ENCODE assay signal across 8 mouse cellular contexts in genomic region chr8:90496658-90497163, GRCm38 (mm10).
DNase-seq lines count a peak whose midpoint lies in the region; ATAC-seq lines count a peak whose summit lies in the region.

No protein-coding gene starts in this region.

- H3K36me3 ChIP-seq in kidney, embryonic 14.5 days (ENCODE audit: control insufficient read depth, insufficient read depth, low read length), result no peaks in the 10 kb centered on the region
- H3K36me3 ChIP-seq in forebrain, embryonic 12.5 days (replicated peaks), result no peaks in the 10 kb centered on the region
- no peaks in the 10 kb centered on the region for H3K36me3 ChIP-seq in neural tube, embryonic 14.5 days (ENCODE audit: control insufficient read depth, insufficient read depth, low read length)

- peak overlapping the region; percentile 44 for H3K4me2 ChIP-seq in kidney, embryonic 14.5 days (replicated peaks; ENCODE audit: low read depth, low read length)
- H3K4me2 ChIP-seq in forebrain, embryonic 12.5 days, result peak overlapping the region; percentile 38
- H3K4me2 ChIP-seq in neural tube, embryonic 14.5 days (ENCODE audit: low read depth, low read length), result peak overlapping the region; percentile 39

- 13% methylated on average over 13 of the region's 13 CpGs for WGBS in kidney, embryonic 14.5 days
- under 1% methylated on average over 13 of the region's 13 CpGs for WGBS in forebrain, embryonic 12.5 days
- WGBS in neural tube, embryonic 14.5 days, result under 1% methylated on average over 13 of the region's 13 CpGs

- intact Hi-C loops in gastrocnemius, postnatal 14 days (cut with DNase I; ENCODE audit: low total_unique reads), result no loop called here

- H3K9ac ChIP-seq in kidney, embryonic 14.5 days (ENCODE audit: low read depth, low read length), result peak overlapping the region; percentile 54
- peak overlapping the region; percentile 22; the same call in 1 of the 2 replicates for H3K9ac ChIP-seq in forebrain, embryonic 12.5 days
- peak overlapping the region; percentile 48 for H3K9ac ChIP-seq in neural tube, embryonic 14.5 days (replicated peaks; ENCODE audit: low read depth, low read length)

- no peak overlapping the region for H3K27ac ChIP-seq in kidney, embryonic 14.5 days (ENCODE audit: low read depth, low read length)
- H3K27ac ChIP-seq in forebrain, embryonic 12.5 days, result peak overlapping the region; percentile 91
- peak overlapping the region; percentile 94 for H3K27ac ChIP-seq in neural tube, embryonic 14.5 days (ENCODE audit: low read depth, low read length)

- H3K9me3 ChIP-seq in kidney, embryonic 14.5 days (ENCODE audit: control insufficient read depth, low read length), result no peaks in the 10 kb centered on the region
- no peaks in the 10 kb centered on the region for H3K9me3 ChIP-seq in forebrain, embryonic 12.5 days
- H3K9me3 ChIP-seq in neural tube, embryonic 14.5 days (ENCODE audit: control insufficient read depth, low read length), result no peaks in the 10 kb centered on the region

- ATAC-seq in kidney, embryonic 14.5 days (ENCODE audit: low FRiP score, low TSS enrichment), result peak; percentile 49; the same call in 1 of the 2 replicates
- peak; percentile 83 for ATAC-seq in forebrain, embryonic 12.5 days (ENCODE audit: low FRiP score)
- ATAC-seq in neural tube, embryonic 14.5 days (ENCODE audit: low read depth), result peak; percentile 59; the same call in 1 of the 2 replicates

- peaks cover 11% of the 10 kb centered on the region; the same call in 1 of the 2 replicates for H3K4me1 ChIP-seq in kidney, embryonic 14.5 days (ENCODE audit: control insufficient read depth, insufficient read depth, low read length)
- H3K4me1 ChIP-seq in forebrain, embryonic 12.5 days, result peaks cover 49% of the 10 kb centered on the region
- peaks cover 13% of the 10 kb centered on the region for H3K4me1 ChIP-seq in neural tube, embryonic 14.5 days (ENCODE audit: control insufficient read depth, insufficient read depth, low read length)

- 0 out of 2 replicates have a peak overlapping the region, but pooled peaks have one; percentile 2 for H3K4me3 ChIP-seq in kidney, embryonic 14.5 days (ENCODE audit: low read length)
- H3K4me3 ChIP-seq in forebrain, embryonic 12.5 days (replicated peaks), result 0 out of 2 replicates have a peak overlapping the region, but pooled peaks have one; percentile 7
- no peak overlapping the region for H3K4me3 ChIP-seq in neural tube, embryonic 14.5 days (ENCODE audit: low read depth, low read length)

- H3K27me3 ChIP-seq in kidney, embryonic 14.5 days (ENCODE audit: control insufficient read depth, insufficient read depth, low read length), result no peaks in the 10 kb centered on the region; the same call in 1 of the 2 replicates
- no peaks in the 10 kb centered on the region for H3K27me3 ChIP-seq in forebrain, embryonic 12.5 days
- H3K27me3 ChIP-seq in neural tube, embryonic 14.5 days (ENCODE audit: control insufficient read depth, insufficient read depth, low read length), result no peaks in the 10 kb centered on the region

- no peak for DNase-seq in kidney, adult 9 months
- DNase-seq in adrenal gland, postnatal 14 days, result peak; percentile 17
- peak; percentile 62 to 70 for DNase-seq in layer of hippocampus, postnatal 10 days (ENCODE audit: low spot score in 2 of 2)
- DNase-seq in gastrocnemius, postnatal 14 days, result no peak
- DNase-seq in gastrocnemius, adult 8-10 months (ENCODE audit: low spot score in 2 of 2), result no peak

Comparison
In these comparisons a context has a peak if more than half of its experiments do, and no peak if none do; other contexts are left out.
1. DNase-seq: peak in adrenal gland, postnatal 14 days (single experiment) and layer of hippocampus, postnatal 10 days (2 of 2); none in kidney, adult 9 months (single experiment), gastrocnemius, postnatal 14 days (single experiment) and gastrocnemius, adult 8-10 months (0 of 2).
2. Peak in every context shown above with its lines, with median percentiles within 50 percentile points of each other: ATAC-seq, H3K4me2 ChIP-seq and H3K9ac ChIP-seq.